Mouse (Mus musculus) heart, adult 8-10 months (tissue): ENCODE measurements around the gene Tulp2. TPM values are rescaled to one million over a fixed set of nuclear protein-coding genes. Genes with fewer than 3 reads are reported as not detected.
"Not testable (repeated sequence)": the region's sequence is repeated elsewhere in the genome, so short reads cannot be mapped to it uniquely, and the experiment has no call there.

ENCODE experiments used
- DNase-seq: peaks from one replicate; pipeline ENCODE4 v3.0.0; 2022; ENCODE audit warnings: low spot score
- total RNA-seq, 4 experiments: library from RNA; stranded (reverse); gene quantifications; 2 replicates each; pipeline ENCODE4 v1.2.4; 2022

Tulp2 gene
- total RNA-seq, 4 experiments from 2014 or later = not detected

DNA sequence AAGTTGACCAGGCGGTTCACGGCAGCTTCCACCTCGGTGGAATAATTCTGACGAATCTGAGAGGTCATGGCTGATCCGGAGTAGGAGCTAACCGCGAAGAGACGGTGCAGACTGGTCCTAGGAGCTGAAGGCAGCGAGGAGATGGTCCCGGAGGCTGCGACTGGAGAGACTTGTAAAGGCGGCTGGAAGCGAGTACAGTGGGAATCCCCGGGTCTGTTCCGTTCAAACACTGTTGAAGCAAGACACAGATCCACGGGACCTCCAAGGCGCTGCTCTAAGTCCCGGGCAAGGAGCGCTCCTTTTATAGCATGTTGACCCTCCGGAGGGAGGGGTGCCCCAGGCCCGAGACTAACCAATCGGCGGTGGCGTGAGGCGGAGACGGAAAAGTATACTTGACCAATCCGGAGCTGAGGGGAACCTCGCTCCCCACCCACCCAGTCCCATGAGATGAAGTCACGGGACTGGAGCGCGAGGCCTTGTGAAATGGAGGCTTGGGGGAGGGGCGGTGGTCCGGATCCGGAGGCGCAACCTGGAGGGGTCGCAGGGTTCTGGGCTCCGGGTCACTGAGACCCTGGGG is 22.0 kb upstream of the Tulp2 start, which contains the start of gene Ftl1:
TSS of gene Ftl1 (minus strand) at position 321 of the 577 bp plus-strand sequence.
- peak; percentile 98 for DNase-seq

DNA sequence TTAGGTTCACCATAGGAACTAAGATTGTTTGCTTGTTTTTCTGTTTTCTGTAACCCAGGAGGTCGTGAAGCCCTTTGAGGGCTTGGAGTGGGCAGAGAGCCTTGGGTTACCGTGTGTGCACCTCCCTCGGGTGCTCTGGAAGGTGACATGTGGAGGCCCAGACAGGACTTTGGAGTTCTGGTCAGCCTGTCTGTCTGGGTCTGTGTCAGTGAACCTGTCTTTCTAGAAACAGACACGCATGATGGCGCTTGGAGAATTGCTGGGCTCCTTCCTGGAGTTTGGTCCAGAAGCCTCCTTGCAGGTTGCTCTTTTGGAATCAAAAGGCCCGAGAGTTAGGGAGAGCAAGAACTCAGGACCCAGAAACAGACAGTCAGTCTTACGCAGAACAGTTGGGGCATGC is 21.3 kb upstream of the Tulp2 start:
- no peak for DNase-seq

DNA sequence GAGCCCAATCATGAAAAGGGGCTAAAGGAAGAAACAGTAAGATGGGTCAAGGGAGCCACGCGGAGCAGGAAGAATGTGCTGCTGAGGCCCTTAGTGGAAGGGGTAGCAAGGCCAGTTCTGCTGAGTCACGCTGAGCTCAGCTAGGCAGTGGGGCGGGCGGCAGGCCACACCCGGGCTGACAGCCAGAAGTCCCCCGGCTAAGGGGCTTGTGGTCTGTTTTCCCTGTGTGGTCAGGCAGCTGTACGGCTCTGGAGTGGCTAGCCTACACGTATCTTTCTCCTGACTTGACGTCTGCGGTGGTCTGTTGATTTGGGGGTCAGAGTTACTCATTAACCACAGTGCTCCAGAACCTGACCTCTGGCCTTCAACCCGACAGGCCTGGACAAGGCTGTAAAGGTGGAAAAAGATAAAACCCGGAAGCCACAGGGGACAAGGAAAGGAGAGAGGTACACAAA is 20.8 kb upstream of the Tulp2 start:
- DNase-seq = peak; percentile 68

DNA sequence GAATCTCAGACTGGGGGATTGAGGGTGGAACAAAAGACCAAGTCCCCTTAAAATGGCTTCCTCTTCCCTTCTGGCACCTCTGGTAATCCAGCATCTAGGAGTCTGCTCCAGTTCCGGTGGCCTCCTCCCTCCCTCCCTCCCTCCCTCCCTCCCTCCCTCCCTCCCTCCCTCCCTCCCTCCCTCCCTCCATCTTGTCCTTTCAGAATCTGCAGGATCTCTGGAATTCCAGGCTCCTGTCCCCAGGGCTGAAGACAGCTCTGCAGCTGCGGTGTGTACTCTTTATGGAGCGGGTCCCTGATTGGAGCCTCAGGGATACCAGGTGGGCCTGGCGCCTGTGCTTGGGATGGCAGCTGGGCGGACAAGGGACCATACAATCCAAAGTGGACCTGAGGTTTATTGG is 20.4 kb upstream of the Tulp2 start:
- DNase-seq = no peak

DNA sequence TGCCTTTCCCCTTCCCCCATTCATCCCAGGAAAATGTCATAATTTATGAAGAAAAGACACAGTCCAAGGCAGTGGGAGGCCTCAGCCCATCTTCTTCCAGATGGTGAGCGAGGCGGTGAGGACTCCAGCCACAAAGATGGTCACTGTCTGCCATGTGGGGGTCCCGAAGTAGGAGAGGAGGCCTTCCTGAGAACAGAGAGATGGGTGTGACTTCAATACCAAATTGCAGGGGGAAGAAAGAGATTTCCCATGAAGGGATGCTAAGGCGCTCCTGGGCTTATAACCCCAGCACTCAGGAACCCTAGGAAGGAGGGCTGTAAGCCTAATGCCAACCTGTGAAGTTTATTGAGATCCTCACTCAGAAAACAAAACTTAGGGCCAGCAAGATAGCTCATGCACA is 19.9 kb upstream of the Tulp2 start:
- no peak for DNase-seq

DNA sequence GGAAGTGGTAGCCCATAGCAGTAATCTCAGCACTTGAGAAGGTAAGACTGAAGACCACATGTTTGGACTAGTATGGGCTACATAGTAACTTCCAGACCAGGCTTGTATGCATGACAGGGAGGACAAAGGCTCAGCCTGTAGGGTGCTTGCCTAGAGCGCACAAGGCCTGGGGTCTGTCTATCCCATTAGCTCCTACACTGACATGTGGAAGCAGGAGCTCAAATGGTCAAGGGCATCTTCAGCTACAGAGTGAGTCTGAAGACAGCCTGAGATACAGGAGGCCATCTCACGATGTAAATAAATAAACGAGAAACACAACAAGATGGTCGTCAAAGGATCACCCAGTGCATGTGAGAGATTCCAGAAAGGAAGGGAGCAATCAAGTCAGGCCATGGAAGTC is 19.4 kb upstream of the Tulp2 start:
- no peak for DNase-seq

DNA sequence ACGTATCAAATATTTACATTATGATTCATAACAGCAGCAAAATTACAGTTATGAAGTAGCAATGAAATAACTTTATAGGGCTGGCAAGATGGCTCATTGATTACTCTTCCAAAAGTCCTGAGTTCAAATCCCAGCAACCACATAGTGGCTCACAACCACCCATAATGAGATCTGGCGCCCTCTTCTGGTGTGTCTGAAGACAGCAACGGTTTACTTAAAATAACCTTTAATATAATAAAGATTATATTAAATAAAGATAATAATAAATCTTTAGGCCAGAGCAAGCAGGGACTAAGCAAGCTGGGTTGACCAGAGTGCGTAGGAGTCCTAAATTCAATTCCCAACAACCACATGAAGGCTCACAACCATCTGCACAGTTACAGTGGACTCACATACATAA is 18.8 kb upstream of the Tulp2 start:
- not testable (repeated sequence) for DNase-seq

DNA sequence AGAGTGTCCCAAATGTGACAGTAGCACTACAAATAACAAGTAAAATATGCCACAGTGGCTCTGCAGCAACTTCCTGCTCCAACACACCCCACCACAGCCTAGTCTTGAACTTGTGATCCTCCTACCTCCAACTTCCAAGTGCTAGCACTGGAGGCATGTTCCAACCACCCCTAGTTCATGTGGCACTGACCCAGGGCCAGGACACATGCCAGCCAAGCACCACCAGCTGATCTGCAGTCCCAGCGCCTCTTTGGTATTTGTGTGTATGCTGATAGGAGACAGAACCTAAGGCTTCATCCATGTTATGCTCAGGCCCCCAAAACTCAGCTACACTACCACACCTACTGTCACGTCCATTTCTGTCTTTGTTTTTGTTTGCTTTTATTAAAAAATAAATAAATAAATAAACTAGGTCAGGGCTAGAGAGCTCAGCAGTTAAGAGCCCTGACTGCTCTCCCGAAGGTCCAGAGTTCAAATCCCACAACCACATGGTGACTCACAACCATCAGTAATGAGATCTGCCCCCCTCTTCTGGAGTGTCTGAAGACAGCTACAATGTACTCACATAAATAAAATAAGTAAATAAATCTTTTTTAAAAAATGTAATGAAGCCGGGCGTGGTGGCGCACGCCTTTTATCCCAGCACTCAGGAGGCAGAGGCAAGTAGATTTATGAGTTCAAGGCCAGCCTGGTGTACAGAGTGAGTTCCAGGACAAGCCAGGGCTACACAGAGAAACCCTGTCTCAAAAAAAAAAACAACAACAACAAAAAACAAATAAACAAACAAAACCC is 17.5 kb upstream of the Tulp2 start:
- no peak for DNase-seq

DNA sequence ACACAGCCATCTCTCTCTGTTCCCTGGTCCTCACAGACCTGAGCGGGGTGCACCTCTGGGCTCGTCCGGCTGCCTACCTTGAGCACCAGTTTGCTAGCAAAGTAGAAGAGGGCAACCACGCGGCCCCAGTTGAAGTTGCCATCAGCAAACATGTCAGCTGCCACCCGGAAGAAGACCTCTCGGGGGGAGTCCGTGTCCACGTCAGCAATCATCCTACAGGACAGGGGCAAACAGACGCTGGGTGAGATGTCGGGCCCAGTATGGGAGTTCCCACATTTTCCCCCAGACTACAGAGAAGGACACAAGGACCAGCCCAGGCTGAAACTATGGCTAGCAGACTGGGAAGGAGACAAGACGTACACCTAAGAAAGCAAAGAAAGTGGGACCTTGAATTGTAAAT is 16.6 kb upstream of the Tulp2 start:
- DNase-seq = no peak

DNA sequence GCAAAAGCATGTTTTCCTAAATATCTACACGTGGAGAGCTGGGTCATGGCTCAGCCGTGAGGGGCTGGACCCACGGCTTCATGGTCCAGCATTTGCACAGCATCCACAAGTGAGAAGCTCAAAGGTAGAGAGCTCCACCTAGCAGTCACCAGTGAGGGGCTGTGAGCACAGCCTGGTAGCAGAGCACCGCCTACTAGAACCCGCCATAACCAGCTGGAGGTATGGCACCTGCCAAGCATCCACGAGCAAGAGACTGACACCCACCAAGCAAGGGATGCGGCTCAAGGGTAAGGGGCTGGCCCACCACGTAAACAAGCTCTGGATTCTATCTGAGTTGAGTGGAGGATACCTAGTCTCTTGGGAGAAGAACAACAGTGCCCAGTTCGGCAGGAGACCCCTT is 16.1 kb upstream of the Tulp2 start:
- DNase-seq = no peak

DNA sequence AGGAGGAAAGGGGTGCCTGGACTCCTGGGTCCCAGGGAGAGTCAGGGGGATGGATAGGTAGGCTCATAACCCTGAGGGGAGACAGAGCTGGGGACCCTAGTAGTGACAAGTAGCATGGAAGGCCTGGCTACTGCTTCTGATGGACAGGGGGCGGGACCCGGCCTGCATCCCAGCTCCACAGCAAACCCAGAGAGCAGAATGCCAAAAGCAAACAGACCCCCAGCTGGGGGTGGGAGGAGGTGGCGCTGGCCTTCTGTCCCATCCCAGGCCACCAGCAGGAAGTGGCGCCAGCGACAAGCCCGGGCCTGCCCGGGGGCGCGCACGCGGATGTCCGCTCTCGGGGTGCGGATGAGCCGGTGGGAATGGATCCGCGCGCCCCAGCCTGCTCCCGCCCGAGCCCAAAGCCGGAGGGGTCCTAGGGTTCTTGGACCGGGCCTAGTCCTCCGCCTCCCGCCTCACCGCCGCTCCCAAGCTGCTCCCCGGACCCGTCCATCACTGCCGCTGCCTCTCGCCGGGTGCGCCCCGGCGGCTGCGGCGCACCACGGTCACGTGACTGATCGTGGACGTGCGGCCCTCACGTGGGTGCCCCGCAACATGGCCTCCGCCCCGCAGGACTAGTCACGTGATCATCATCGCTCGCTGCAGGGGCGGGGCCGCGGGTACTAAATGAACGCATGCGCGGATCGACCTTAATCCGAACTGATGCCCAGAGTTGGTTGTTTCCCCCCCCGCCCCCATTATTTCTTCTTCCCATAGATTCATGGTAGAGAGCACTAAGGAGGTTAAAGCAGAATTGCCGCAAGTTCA is 15.2 kb upstream of the Tulp2 start, which contains the start of gene Bax:
TSS of gene Bax (minus strand) at position 616 of the 807 bp plus-strand sequence.
- DNase-seq = peak; percentile 95

DNA sequence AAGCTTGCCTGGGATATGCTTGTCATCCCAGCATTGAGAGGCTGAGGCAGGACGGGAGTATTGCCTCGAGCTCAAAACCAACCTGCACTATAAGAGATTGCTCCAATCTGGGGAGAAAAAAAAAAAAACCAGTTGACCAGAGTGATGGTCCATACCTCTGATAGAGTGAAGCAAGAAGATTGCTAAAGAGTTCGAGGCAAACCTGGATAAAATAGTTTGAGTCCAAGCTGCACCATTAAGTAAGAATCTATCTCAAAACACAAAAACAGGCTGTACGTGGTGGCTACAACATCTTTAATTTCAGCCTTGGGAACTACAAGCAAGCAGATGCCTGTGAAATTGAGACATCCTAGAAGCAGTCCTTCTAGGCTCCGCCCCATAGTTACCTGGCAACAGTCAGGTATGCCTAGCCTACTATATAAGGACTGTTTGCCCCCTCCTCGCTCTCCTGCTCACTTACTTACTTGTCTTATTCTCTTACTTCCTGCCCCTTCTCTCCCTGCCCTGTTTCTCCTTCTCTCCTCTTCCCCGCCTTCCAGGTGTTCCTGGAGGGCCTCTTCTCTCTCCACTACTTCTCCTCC is 14.5 kb upstream of the Tulp2 start:
- DNase-seq = no peak

DNA sequence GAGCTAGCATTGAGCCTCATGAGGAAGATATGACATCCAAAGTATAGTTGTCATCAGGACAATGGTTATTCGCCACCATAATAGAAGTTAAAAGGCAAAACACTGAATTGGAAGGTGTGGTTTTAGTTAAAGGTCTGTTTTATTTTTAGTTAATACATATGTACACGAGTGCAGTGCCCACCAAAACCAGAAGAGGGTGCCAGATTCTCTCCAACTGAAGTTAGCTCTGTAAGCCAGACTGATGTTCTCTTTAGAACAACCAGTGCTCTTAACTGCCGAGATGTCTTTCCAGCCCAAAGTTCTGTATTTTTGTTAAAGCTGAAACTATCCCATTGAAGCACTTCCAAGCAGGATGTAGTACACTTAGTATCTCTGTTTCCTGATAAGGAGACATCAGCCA is 10.8 kb upstream of the Tulp2 start:
- DNase-seq = peak; percentile 78

DNA sequence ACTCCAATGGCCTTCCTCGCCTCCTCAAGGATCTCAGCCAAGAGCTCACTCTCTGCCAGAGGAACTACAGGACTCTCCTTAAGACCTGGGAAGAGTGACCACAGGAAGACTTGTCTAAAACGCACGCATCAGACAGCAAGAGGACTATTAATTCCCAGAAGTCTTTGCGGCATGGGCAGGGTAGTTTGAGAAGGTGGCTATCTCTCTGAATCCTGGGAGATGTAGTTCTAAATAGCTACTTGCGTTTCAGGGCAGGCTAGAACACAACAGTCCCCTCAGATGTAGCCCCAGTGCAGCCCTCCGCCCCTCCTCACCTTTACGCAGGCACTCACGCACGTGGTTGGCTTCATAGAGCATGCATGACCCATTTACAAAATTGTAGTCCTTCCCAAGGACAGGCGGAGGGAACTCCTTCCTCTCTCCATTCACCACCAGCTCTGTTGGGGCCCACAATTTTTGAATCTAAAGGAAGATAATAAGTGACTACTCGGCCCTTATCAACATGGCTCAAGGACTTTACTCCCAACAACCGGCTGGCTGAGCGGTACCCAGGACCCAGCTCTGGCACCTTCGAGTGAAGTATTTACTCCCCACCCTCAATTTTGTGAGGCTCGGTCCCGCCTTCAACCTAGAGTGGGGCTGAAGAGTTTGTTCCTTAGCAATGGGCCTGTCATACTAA is 6.2 kb upstream of the Tulp2 start:
- DNase-seq = no peak

DNA sequence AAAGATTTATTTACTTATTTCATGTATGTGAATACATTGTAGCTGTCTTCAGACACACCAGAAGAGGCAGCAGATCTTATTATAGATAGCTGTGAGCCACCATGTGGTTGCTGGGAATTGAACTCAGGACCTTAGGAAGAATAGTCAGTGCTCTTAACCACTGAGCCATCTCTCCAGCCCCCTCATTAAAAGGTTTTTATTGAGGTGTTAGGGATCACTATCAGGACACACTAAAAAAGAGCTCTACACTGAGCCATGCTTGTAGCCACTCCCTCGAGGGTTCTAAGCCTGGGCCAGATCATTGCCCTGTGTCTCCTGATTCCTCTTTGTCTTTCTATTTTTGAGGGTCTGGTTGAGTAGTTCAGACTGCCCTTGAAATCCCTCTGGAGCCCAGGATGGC is 5.2 kb upstream of the Tulp2 start:
- no peak for DNase-seq

DNA sequence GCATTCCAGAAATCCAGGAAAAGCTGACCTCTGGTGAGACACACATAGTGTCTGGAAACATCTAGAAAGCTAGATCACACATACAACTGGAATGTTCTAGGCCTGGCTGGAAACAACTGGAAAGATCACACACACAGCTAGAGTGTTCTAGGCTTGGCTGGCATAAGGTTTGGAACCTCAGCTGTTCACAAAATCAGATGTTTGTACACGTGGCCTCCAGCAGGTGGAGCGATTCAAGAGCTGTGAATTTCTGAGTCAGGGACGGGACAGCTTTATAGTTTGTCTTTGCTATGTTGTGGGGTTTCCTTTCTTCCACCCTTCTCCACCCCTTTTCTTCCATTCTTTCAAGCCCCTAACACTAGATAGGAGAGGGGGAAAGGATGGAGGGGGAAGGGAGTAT is 4.7 kb upstream of the Tulp2 start:
- peak; percentile 62 for DNase-seq

DNA sequence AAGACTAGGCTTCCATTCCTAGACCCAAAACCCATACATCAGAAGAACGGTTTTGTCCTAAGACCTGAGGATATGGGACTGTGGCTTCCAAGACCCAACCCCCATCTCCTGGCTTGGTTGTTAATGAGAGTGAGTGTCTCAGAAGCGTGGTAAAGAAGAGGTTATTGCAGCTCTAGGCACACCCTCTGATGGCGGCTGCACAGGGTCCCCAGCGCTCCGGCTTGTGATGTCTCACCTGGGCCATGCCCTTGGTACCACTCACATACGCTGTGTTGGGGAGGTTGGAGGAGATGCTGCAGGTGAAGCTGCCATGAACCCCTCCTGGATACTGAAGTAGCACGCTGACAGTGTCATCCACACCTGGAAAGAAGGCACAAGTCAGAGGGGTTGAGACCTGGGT is 2.9 kb upstream of the Tulp2 start:
- no peak for DNase-seq

DNA sequence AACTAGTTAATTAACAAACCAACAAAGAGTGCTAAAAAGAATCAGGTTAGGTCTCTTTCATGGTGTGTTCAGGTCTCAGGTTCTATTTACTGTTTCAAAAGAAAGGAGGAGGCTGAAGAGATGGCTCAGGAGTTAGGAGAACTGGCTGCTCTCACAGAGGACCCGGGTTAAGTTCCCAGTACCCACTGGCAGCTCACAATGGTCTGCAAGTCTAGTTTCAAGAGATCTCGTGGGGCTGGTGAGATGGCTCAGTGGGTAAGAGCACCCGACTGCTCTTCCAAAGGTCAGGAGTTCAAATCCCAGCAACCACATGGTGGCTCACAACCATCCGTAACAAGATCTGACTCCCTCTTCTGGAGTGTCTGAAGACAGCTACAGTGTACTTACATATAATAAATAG is 1.4 kb upstream of the Tulp2 start:
- not testable (repeated sequence) for DNase-seq

DNA sequence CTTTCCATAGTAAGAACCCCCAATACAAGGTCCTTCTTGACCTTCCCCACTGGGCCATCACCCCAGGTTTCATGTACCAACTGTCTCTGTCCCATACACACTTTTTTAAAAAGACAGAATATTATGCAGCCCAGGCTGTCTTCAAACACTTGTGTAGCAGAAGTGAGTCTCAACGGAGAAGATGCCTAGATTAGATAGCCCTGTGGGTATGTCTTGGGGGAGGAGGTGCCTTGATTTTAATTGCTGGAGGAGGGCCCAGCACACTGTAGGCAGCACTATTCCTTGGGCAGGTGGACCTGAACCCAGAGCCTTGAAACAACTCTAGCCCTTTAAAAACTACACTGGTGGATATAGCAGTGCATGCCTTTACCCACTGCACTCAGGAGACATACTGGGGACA is 489 bp downstream of the Tulp2 start:
- no peak for DNase-seq

DNA sequence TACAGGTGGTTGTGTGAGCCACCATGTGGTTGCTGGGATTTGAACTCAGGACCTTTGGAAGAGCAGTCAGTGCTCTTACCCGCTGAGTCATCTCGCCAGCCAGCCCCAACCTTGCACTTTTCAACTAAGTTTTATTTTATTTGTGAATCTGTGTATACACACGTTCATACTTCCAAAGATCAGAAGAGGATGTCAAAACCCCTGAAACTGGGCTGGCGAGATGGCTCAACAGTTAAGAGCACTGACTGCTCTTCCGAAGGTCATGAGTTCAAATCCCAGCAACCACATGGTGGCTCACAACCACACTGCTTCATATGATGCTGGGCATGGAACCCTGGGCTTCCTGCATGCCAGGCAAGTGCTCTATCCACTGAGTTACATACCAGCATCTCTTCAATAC is 3.3 kb downstream of the Tulp2 start:
- DNase-seq = not testable (repeated sequence)

DNA sequence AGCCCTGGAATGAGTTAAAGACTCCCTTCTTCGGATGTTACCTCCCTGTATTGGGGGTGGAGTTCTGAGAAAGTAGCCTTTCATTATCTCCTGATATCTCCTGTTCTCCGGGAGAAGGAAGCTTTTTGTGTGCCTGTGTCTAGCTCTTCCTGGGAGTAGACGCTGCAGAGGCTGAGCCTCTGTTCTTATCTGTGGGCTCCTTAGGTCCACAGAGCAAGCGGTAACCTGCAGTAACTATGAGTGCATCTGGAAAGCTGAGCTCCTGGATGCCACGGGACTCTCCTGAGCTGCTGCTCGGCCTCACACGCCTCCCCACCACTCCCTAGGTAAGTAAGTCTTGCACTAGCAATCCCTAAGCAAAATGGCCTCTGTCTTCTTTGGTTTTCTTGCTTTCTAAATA is 4.5 kb downstream of the Tulp2 start:
- DNase-seq = no peak
